Mouse (Mus musculus) gastrocnemius, adult 18-20 months (tissue): Measurements from ENCODE around the gene Slc2a3. TPM values are rescaled to one million over a fixed set of nuclear protein-coding genes. Genes with fewer than 3 reads are reported as not detected.

Source experiments
- DNase-seq: peaks from one replicate; pipeline ENCODE4 v3.0.0; 2021; ENCODE audit warnings: low spot score
- long read RNA-seq, 2 experiments: library from polyadenylated mRNA; stranded (forward); transcript quantifications; one replicate each; pipeline ENCODE4 v2.0.0; 2021
- total RNA-seq, 2 experiments: library from RNA; stranded (reverse); gene quantifications; 2 replicates each; pipeline ENCODE4 v1.2.3; 2021

The Slc2a3 gene
- total RNA-seq, result 1 to 10 TPM; 5.0 to 7.1 TPM
- long read RNA-seq, experiment 1, partial matches to known transcripts, result 0 of 18 reads
- long read RNA-seq, experiment 1, other reads (novel, unspliced or antisense), result 17 of 18 reads
- long read RNA-seq, experiment 2, partial matches to known transcripts, result 0 of 10 reads
- long read RNA-seq, experiment 2, other reads (novel, unspliced or antisense), result 9 of 10 reads

DNA sequence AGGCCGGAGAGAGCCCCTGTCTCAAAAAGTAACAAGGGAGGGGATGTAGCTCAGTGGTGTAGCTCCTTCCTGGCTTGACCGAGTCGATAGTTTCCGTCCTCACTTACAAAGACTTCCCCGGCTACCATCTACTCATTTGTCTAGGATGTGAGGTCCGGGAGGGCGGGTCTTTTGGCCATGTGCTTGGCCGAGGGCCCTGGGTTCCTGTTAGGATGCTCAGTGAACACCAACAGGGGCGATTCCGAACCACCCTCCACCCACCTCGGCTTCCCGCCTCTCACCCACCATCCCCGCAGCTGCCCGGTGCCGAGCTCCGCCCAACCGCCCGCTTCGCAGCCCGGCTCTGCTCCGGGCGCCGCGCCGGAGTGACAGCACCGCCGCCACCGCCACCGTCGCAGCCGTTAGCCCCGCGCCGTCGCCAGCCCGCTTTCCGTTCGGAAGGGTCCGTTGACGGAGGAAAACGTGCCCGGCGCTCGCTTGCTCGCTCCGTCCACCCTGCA, at the start of gene Slc2a3:
TSS of gene Slc2a3 (minus strand) at position 340 of the 500 bp plus-strand sequence.
- peak; percentile 60 for DNase-seq

DNA sequence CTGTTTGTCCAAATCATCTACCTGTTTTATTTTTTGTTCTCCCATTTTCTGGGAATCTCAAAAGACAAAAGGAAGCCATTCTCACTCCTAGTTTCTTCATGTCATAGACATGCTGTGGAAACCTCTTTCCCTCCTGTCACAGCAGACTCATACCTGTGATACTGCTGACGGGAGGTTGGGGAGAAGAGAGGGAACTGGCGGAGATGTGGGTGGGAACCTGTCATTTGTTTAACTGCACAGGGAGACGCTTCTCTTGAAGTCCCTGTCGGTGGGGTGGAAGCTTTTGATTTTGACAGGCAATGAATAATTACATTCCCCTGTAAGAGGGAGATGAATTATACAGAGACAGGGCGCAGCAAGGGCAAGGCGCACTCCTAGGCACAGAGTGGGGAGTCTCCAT, 42.3 kb upstream of the Slc2a3 start:
- DNase-seq, result no peak

DNA sequence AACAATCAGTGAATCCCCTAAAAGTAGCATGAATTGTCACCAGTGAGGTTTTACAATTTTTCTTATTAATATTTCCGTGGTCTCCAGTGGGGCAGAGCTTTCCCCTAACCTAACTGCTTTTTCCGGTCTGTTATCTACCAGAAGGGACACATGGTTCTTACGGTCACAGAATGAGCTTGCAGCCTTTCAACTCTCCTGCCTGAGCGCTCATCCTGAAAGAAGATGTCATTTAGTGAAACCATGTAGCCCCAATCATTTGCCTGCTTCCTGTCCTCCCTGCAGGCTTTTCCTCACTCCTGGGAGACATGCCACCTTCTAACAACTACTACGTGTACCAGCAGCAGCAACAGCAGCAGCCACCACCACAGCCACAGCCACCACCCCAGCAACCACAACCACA, 36.1 kb upstream of the Slc2a3 start:
- DNase-seq, result no peak

DNA sequence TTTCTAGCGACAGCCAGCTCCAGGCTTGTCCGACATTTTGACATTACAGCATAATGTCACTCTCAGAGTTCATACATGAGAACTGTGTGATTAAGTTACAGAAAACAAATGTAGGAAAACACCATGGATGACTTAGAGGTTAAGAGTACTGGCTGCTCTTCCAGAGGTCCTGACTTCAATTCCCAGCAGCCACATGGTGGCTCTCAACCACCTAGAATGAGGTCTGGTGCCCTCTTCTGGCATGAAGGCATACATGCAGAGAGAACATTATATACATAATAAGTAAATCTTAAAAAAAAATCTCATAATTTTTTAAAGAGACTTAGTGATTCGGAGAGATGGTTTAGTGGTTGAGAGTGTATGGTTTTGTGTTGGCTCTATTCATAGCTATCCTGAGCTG, 35.5 kb upstream of the Slc2a3 start:
- DNase-seq, result no peak

DNA sequence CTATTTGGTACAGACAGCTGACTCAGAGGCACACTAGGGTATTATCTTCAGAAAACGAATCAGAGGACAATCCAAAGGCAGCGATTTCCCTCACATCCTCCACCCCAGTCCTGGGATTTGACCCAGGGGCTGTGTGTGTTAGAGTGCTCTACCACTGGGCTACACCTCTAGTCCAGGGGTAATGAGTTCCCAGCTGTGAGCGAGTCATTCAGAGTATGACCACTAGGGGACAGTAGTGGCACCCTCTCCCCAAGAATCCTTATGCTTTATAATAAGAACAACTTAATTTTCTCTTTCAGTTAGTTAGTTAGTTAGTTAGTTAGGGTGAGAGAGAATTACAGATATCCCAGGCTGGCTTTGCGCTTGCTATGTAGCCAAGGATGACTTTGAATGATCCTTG, 32.9 kb upstream of the Slc2a3 start:
- peak; percentile 33 for DNase-seq

DNA sequence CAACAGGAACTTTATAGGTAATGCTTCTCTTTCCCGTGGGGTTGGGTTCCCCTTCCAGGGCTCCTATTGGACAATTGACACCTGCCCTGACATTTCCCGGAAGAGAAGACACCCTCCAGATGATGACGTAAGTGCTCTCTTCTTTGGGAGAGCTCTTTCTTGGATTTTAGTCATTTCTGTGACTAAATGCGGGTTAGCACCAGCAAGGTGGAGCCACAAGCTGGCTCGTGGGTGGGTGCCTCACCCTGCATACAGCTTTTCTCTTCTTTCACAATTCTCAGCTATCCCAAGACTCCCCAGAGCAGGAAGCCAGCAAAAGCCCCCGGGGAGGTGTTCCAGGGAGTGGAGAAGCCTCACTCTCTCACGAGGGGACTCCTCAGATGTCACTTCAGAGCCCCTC, 31.4 kb upstream of the Slc2a3 start:
- no peak for DNase-seq

DNA sequence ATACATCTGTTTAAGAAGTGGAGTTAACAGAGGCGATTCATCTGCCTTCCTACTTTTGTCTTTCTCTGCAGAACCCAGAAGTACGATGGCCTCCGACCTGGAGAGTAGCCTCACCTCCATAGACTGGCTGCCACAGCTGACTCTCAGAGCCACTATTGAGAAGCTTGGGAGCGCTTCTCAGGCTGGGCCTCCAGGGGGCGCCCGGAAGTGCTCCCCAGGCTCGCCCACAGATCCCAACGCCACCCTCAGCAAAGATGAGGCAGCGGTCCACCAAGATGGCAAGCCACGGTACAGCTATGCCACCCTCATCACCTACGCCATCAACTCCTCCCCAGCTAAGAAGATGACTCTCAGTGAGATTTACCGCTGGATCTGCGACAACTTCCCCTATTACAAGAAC, 26.6 kb upstream of the Slc2a3 start:
- no peak for DNase-seq

DNA sequence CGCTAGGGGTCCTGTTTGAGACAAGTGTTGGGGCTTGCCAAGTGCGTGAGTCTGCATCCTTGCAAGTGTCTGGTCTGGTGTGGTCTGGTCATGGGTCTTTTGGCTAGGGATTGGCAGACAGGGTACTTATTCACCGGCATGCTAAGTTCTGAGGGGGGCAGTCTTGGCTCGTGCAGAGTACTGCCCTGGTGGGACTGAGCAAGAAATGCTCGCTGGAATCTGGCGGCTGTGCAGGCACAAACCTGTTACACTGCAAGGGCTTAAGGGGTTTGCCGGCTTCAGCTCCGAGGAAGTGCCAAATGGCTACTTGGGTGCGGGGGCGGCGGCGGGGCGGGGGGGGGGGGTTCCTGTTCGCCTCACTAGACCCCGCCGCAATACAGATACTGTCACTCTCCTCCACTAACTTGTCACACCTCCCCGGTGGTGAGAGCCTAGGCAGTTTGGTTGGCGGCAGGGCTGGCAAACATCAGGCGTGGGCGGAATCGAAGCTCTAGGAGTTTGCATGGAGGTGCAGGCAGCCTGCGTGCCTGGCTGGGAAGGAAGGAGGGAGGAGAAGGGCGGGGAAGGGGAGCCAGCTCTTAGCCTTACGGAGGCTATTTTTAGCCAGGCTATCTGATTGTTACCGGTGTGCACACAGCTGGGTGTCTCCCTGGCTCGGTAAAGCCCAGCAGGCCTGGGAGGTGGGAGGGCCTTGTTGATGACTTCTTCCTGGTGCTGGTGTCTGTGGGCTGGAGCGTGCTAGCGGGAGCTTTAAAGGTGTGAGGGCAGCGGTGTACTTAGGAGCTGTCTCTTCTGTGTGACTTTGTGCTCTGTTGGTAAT, 24.7 kb upstream of the Slc2a3 start:
- DNase-seq, result peak; percentile 67

DNA sequence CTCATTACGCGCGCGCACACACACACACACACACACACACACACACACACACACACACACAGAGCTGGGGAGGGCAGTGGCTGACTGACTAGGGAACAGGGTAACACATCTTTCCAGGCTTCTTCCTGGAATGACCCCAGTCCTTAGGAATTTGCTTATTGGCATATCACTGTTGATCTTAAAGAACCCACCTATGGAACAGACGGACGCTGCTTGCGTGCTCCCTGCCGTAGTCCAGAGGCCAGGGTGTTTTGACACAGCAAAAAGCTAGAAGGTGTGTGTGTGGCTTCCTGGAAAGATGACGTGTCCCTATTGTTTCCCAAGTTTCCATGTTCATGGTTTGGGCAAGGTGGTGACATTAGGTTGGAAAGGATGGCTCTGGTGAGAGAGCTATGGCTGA, 23.7 kb upstream of the Slc2a3 start:
- no peak for DNase-seq

DNA sequence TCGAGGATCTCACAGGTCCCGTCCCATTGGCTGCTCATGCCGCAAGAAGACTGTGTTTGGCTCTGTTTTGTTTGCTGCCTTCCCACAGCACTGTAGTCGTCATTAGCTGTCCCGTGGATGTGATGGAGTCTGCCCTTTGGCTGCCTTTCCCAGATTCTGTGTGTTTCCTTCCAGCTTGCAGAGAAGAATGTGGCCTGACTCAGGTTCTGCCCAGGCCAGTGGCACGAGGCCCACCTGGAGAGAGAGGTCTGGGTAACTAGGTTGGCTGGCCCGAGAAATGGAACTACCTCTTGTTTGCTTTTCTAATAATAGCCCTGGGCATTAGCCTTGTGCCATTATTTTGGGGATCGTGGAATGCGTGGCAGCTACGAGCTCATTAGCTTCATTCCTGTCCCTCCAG, 22.6 kb upstream of the Slc2a3 start:
- peak; percentile 51 for DNase-seq

DNA sequence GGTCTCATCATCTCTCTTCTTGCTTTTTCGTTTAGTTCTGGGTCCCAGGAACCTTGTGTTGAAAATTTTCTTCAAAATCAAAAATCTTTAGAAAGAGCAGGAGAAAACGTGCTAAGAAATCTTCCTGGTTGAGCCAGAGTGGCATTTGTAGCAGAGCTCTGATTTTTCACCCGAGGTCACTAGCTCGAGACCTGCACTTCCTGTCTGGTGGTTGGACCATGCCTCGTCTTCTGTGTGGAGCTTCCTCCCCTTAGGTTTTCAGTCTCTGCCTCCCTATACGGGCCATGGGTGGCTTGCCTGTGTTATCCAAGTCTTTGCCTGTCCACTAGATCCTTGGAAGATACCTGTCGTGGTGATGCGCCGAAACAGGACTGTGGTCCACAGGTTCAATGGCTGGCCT, 20.4 kb upstream of the Slc2a3 start:
- DNase-seq, result no peak

DNA sequence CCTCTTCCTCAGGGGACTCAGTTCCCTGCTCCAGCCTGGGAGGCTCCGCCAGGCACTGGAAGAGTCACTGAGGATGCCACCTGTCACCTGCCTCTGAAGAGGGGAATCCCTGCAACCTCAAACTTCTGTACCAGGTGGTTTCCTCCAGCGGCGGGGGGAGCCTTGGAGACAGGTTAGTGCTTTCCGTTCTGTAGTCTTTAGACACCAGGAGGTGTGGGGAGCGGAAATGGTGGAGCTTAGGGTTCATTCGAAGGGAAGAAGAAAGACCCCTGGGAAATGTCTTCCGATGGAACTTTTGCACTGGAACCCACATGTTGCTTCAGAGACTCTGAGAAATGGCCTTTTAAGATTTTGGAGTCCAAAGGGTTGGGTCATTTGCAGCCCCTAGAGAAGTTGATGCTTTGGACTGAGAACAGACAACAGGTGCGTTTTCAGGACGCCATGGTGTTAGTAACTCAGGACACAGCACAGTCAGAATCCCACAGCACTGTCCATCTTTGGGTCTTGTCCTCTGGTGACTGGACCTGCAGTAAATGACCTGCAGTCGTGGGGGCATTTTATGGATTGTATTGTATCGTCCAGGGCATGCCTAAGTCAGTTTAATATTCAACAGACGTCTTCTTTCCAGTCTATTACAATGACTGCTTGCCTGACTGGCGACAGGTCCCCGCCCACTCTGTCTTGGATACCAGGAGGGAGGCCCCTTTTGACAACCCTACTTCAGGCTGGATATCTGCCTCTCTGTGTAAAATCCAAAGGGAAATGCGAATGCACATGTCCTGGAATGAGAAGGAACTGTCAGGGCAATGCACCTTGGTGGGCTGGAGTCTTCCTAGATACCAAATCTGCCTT, 19.6 kb upstream of the Slc2a3 start:
- no peak for DNase-seq

DNA sequence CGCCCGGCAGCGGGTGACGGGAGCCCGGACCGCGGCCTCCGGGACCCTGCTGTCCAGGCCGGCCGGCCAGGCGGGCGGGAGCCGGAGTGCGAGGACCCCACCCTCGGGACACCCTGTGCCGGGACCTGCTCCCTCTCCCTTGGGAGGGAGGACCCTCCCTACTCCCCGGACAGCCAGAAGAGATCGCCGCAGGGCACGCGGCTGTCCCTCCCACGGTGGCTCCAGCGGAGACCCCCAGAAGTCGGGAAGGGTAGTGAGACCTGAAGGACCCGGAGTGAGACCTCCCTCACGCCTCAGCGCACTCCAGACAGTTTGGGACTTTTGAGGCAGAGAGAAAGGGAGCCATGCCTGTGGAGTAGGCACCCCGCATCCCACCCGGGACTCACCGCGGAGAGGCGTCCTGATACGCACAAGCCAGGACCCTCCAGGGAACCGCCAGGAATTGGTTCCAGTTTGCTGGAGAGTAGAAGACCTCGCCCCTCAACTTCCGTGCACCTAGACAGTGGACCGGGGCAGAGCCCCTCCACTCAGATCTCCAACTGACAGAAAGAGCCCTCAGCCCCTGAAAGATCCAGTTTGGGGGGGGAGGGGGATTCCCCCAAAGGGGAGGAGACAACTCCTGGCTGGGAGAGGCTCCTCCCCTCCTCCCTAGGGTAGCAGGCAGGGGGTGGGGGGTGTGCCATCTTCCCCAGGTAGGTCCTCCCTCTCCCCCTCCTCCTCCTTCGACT, 18.8 kb upstream of the Slc2a3 start:
- peak; percentile 25 for DNase-seq

DNA sequence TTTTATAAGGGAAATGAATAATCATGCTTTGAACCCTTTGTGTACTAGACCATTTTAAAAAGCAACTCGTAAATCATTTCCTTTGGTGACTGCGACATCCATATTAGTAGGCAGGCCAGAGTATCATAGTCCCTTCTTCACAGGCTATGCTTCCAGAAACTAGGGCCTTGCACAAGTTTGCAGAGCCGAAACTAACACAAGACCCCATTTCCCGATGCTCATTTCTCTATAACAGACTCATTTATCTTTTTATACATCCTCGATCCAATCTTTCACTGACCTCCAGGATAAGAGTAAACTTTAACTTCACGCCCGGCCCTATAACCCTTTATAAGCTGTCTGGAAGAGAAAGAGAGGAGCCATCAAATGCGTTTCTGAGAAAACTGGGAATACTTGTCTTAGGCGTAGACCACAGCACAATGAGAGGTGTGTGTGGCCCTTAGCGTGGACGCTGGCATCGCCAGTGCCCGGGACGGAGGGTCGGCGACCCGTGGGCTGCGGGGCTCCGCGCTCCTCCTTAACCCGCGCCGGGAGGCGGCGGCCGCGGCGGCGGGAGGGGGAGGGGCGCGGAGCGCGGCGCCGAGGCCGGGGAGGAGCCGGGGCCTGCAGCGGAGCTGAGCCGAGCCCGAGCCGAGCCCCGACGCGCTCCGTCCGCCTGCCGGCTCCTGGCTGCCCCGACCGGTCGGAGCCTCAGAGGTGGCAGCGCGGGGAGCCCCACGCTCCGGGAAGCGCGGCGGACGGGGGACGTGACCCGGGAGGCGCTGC, 18.0 kb upstream of the Slc2a3 start, which contains the start of gene Foxj2:
TSS of gene Foxj2 (plus strand) at position 609 of the 765 bp plus-strand sequence.
- DNase-seq, result peak; percentile 66

DNA sequence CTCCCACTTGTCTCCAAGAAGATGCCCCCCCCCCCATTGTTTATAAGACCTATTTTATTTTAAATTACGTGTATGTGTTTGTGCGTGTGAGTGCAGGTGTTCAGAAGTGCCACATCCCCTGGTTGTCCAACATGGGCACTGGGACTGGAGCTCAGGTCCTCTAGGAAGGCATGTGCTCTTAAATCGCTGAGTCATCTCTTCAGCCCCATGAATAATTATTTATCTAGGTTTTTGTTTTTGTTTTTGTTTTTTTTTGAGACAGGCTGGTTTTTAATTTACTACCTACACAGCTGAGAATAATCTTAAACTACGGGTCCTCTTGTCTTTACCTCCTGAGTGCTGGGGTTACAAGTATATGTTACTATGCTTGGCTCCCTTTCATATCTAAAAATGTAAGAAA, 12.2 kb upstream of the Slc2a3 start:
- no peak for DNase-seq

DNA sequence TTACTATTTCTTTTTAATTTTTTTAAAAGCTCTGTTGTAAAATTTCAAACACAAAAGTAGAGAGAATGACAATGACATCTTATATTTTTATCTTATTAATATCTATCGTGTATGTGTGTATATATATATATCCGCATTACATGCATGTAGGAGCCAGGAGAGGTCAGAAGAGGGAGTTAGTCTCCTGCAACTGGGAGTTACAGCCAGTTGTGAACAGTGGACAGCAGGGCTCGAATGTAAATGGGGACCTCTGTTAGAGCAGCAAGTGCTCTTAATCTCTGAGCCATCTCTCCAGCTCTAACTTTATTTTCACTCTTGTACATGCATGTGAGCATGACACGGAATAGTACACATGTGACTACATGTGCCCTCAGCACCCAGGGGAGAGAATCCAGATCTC, 11.3 kb upstream of the Slc2a3 start:
- no peak for DNase-seq

DNA sequence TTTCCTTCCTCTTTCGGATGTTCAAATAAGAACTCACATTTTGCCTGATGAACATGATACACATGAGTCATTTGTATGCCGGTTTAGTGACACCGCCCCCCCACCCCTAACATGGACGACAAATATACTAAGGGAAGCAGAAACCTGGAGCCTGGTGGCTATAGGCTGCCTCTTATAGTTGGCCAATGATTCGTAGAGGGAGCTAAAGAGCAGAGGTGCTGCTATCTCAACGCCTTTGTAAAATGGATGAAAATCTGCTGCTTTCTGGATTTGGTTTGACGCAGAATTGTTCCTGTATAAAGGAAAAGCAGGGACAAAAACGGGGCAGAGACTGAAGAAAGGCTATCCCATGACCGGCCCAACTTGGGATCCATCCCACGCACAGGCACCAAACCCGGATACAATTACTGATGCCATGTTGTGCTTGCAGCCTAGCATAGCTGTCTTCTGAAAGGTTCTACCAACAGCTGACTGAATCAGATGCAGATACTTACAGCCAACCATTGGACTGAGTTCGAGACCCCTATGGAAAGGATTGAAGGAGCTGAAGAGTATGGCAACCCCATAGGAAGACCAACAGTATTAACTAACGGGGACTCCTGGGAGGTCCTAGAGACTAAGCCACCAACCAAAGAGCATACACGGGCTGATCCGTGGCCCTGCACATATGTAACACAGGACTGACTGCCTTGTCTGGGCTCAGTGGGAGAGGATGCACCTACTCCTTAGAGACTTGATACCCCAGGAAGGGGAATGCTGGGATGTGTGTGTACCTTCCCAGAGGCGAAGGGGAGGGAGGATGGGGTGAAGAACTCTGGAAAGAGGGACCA, 10.5 kb upstream of the Slc2a3 start:
- no peak for DNase-seq

DNA sequence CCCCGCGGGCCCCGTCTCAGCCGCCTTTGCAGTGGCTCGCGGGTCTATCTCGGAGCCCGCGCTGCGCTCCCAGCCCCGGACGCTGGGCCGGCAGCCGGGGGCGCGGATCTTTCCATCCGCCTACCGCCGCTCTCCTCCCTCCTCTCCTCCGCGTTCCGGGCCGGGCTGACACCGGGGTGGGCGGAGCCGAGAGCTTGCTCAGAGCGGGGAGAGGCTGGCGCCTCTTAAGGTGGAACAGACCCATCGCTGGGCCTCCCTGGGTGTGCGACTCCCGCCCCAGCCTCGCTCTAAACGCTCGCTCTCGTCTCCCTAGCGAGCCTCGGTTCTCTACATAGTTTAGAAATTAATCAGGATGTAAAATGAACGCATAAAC, 9.8 kb upstream of the Slc2a3 start:
- peak; percentile 94 for DNase-seq

DNA sequence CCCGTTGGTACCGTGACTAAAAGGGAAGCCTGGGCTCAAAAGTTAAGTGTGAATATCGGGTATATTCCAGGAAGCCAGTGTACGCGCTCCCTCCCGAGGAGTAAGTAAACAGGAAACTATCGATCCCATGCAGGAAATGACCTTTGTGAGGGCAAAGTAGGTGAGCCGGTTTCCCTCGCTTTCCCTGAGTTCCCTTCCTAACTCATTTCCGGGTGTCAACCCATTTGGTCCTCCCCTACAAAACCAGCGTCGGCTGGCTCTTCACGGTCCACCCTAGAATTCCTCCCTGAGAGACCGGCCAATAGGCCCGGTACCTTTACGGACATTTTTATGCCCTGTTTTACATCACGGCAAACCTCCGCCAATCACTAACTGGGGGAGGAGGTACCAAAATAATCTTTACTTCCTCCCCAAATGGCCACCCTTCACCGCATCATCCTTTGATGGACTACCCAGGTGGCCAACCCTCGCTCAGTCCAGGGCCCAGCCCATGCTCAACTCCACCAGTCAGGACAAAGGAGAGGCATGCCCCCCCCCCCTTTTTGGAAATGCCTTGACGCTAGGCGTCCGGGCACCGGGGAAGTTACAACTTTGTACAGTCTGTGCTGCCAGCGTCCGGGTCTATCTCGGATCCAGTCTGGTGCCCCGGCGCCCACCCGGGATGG, 9.3 kb upstream of the Slc2a3 start:
- DNase-seq, result peak; percentile 98
